Mouse (Mus musculus) lung, embryonic 16.5 days (tissue): ENCODE data around the gene Elmo2. TPM values are rescaled to one million over a fixed set of nuclear protein-coding genes. Genes with fewer than 3 reads are reported as not detected.

Experiments used
- ATAC-seq: fragments of 200-750 bp; cut with Nextera tagmentation; 2 replicates; pipeline ENCODE4 v1.8.0; 2017; ENCODE audit warnings: low read depth, mild to moderate bottlenecking, moderate library complexity
- H3K27ac ChIP-seq: fragments of 300-500 bp; sonication (generic); 2 replicates; pipeline ENCODE4 v1.5.1; 2014; ENCODE audit warnings: mild to moderate bottlenecking, control low read depth, low read length
- H3K27me3 ChIP-seq: fragments of 300-500 bp; sonication (generic); 2 replicates; pipeline ENCODE4 v1.6.1; 2014; ENCODE audit warnings: low read depth, low read length, mixed read lengths; ENCODE audit not compliant: control insufficient read depth, insufficient read depth
- H3K36me3 ChIP-seq: fragments of 300-500 bp; sonication (generic); 2 replicates; pipeline ENCODE4 v1.6.1; 2014; ENCODE audit warnings: low read length; ENCODE audit not compliant: control insufficient read depth, insufficient read depth
- H3K4me1 ChIP-seq: fragments of 300-500 bp; sonication (generic); replicated peaks from 2 replicates; pipeline ENCODE4 v1.6.1; 2014; ENCODE audit warnings: low read length, mixed read lengths; ENCODE audit not compliant: control insufficient read depth, insufficient read depth
- H3K4me2 ChIP-seq: fragments of 300-500 bp; sonication (generic); 2 replicates; pipeline ENCODE4 v1.6.1; 2014; ENCODE audit warnings: low read depth, low read length, control low read depth
- H3K4me3 ChIP-seq: fragments of 300-500 bp; sonication (generic); 2 replicates; pipeline ENCODE4 v1.5.1; 2014; ENCODE audit warnings: mild to moderate bottlenecking, low read length, control low read depth
- H3K9ac ChIP-seq: fragments of 300-500 bp; sonication (generic); 2 replicates; pipeline ENCODE4 v1.6.1; 2014; ENCODE audit warnings: low read length, control low read depth
- H3K9me3 ChIP-seq: fragments of 300-500 bp; sonication (generic); 2 replicates; pipeline ENCODE4 v1.6.1; 2016; ENCODE audit warnings: low read length; ENCODE audit not compliant: control insufficient read depth
- WGBS: fragments of 180-500 bp; shearing (Covaris S2); extraction: QIAGEN DNeasy Blood & Tissue Kit; methylation state at CpG from one replicate; pipeline ENCODE4 v1.1.7; 2014; 5-methylcytosine and 5-hydroxymethylcytosine counted together
- polyA plus RNA-seq: library from polyadenylated mRNA; unstranded; fragments of >200 nt; fragmentation: Nextera tagmentation; extraction: Ambion mirVana; gene quantifications from 2 replicates; pipeline ENCODE4 v1.2.1, GENCODE M21; 2015

Elmo2 gene
- polyA plus RNA-seq, 1 experiment from 2014 or later = 82.8 TPM

GRCm38 (mm10) chr2:165288315-165289031, 37.8 kb downstream of the Elmo2 start:
- ATAC-seq = peak; percentile 81
- Histone ChIP-seq H3K27ac (peak overlapping the region; percentile 86), H3K4me3 (peak overlapping the region; percentile 85), H3K4me2 (peak overlapping the region; percentile 97), H3K9ac (peak overlapping the region; percentile 87), H3K4me1 (peaks cover 21% of the 10 kb centered on the region), H3K27me3 (no peaks in the 10 kb centered on the region), H3K36me3 (peaks cover 31% of the 10 kb centered on the region), H3K9me3 (no peaks in the 10 kb centered on the region)
- WGBS = 45% methylated on average over 18 of the region's 18 CpGs

GRCm38 (mm10) chr2:165287202-165287984, 38.9 kb downstream of the Elmo2 start, which contains the start of gene Slc35c2:
Gene Slc35c2 (minus strand): TSS chr2:165287869.
- no peaks in the 10 kb centered on the region for H3K27me3 ChIP-seq

DNA sequence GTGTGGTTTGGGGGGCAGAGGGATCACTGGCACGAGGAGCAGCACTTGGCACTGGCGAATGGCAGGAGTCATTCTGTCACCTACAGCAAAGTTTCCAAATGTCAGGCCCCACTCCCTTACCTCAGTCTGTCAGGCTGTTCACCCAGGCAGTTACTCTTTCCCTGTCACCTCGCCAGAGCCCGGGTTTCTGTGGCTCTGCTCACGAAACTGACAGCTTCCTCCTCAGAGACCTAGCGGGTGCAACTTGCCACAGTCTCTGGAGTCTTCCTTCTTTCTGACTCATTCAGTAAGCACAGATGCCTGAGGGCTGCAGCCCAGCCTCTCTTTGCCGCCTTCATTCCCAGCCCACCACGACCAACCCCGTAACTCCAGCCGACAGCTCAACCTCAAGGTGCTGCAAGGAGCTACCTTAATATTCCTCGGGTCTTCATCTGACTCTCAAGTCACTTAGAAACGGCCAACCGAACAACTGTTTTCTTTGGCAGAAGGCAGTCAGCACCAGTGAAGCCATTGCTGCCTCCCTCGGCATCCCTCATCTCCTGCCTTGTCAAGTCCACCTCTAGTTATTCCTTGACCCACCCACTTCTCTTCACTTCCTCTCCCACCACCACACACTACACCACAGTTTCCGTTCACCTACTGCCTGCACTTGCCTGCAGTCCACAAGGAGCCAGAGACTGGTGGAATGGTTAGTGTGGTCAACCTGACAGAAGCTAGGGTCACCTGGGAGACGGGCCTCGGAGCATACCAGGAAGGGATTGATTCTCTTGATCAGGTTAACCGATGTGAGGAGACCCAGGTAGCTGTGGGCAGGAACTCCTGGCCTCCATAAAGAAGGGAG, 39.7 kb downstream of the Elmo2 start:
- Histone ChIP-seq H3K4me1 (peaks cover 21% of the 10 kb centered on the region), H3K4me2 (peak overlapping the region; percentile 97), H3K4me3 (peak overlapping the region; percentile 85), H3K9ac (peak overlapping the region; percentile 87), H3K27ac (peak overlapping the region; percentile 86), H3K27me3 (no peaks in the 10 kb centered on the region), H3K9me3 (no peaks in the 10 kb centered on the region), H3K36me3 (peaks cover 18% of the 10 kb centered on the region)
- WGBS = 57% methylated on average over 18 of the region's 18 CpGs
- ATAC-seq = no peak

More at GRCm38 (mm10) chr2:165287202-165287984, 38.9 kb downstream of the Elmo2 start, which contains the start of gene Slc35c2:
- H3K9ac ChIP-seq = peak within 1 kb of the TSS; percentile 87
- WGBS = under 1% methylated on average over 49 of the region's 49 CpGs
- ATAC-seq = peak; percentile 95
- H3K4me3 ChIP-seq = peak within 1 kb of the TSS; percentile 85
- H3K4me1 ChIP-seq = peaks cover 21% of the 10 kb centered on the region
- H3K9me3 ChIP-seq = no peaks in the 10 kb centered on the region
- peaks cover 25% of the 10 kb centered on the region for H3K36me3 ChIP-seq
- H3K4me2 ChIP-seq = peak within 1 kb of the TSS; percentile 97
- H3K27ac ChIP-seq = peak within 1 kb of the TSS; percentile 86

GRCm38 (mm10) chr2:165285621-165286020, 40.7 kb downstream of the Elmo2 start:
- no peak overlapping the region for H3K9ac ChIP-seq
- no peaks in the 10 kb centered on the region for H3K9me3 ChIP-seq
- no peak overlapping the region for H3K4me3 ChIP-seq
- H3K27ac ChIP-seq = no peak overlapping the region
- no peaks in the 10 kb centered on the region for H3K27me3 ChIP-seq
- peaks cover 12% of the 10 kb centered on the region for H3K36me3 ChIP-seq
- 81% methylated on average over 8 of the region's 8 CpGs for WGBS
- no peak overlapping the region for H3K4me2 ChIP-seq
- peaks cover 21% of the 10 kb centered on the region for H3K4me1 ChIP-seq
- ATAC-seq = no peak

DNA sequence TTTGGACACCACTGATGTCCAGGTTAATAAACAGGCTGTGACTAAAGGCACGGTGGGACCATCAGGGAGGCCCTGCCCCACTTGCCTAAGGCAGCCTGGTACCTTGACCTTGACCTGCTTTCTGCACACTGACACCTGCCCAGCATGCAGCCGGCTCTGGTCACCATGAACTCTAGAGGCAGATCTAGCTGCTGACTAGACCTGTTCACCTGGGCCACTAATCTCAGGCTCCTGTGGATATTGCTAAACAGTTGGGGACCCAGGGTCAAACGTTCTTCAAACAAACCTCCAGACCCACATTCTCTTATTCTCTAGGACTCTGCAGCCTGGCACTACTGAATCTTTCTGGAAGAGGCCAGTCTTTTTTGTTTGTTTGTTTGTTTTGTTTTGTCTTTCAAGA, 41.2 kb downstream of the Elmo2 start:
- H3K27ac ChIP-seq = no peak overlapping the region
- ATAC-seq = no peak
- H3K4me3 ChIP-seq = no peak overlapping the region
- peaks cover 21% of the 10 kb centered on the region for H3K4me1 ChIP-seq
- no peak overlapping the region for H3K4me2 ChIP-seq
- no peaks in the 10 kb centered on the region for H3K27me3 ChIP-seq
- WGBS = 70% methylated on average over 3 of the region's 3 CpGs
- H3K9ac ChIP-seq = no peak overlapping the region
- no peaks in the 10 kb centered on the region for H3K9me3 ChIP-seq
- peaks cover 10% of the 10 kb centered on the region for H3K36me3 ChIP-seq

DNA sequence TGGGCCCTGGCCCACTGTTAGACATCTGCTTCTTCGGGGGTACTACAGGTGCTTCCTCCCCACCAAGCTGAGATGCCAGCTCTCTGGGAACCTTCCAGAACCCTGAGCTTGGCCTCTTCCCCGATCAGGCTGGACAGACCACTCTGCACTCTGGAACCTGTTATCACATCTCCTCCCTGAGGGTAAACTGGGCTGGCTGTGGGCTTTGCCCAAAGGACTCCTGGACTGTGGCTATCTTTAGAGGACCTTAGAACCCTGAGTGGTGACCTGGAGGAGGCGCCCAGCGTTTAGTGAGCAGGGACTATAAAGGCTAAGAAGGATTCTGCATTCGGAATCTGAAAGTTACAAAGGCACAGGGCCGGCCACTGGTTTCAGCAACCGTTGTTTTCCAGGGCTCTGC, 41.9 kb downstream of the Elmo2 start:
- Histone ChIP-seq H3K4me3 (no peak overlapping the region), H3K9me3 (no peaks in the 10 kb centered on the region), H3K4me2 (no peak overlapping the region), H3K36me3 (peaks cover 5% of the 10 kb centered on the region; the same call in 1 of the 2 replicates), H3K27me3 (no peaks in the 10 kb centered on the region), H3K27ac (no peak overlapping the region), H3K9ac (no peak overlapping the region), H3K4me1 (peaks cover 21% of the 10 kb centered on the region)
- 90% methylated on average over 7 of the region's 7 CpGs for WGBS
- ATAC-seq = no peak

- no peak for ATAC-seq
- 86% methylated on average over 3 of the region's 3 CpGs for WGBS
- Histone ChIP-seq H3K9me3 (no peaks in the 10 kb centered on the region), H3K9ac (no peak overlapping the region), H3K4me1 (peaks cover 17% of the 10 kb centered on the region), H3K4me3 (no peak overlapping the region), H3K27me3 (no peaks in the 10 kb centered on the region), H3K4me2 (no peak overlapping the region), H3K36me3 (peaks cover 3% of the 10 kb centered on the region; the same call in 1 of the 2 replicates), H3K27ac (no peak overlapping the region)
Measured at GRCm38 (mm10) chr2:165283644-165284043, 42.6 kb downstream of the Elmo2 start.

DNA sequence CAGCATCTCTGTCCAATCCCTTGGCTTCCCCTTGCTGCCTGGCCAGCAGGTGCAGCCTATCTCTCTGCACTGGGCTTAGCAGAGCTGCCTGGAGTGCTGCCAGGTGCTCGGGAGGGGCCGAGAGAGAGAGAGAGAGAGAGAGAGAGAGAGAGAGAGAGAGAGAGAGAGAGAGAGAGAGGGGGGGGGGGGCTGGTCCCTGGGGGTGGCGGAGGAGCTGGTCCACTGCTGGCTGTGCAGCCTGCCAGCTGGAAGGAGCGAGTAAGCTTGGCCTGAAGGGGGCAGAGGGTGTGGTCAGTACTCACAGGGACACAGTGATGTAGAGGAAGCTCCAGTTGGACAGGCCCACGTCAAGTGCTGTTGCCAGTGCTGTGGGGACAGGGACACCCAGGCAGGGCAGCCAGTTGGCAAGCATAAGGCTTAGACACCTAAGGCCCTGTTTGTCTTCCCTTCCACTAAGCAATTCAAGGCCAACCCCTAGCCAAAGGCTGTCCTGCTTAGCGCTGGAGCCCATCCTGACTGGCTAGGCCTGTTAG, 44.4 kb downstream of the Elmo2 start:
- H3K9ac ChIP-seq = no peak overlapping the region
- H3K4me3 ChIP-seq = no peak overlapping the region
- no peaks in the 10 kb centered on the region for H3K27me3 ChIP-seq
- H3K36me3 ChIP-seq = peaks cover 7% of the 10 kb centered on the region
- 59% methylated on average over 3 of the region's 6 CpGs for WGBS
- no peak overlapping the region for H3K27ac ChIP-seq
- peak; percentile 58; the same call in 1 of the 2 replicates for ATAC-seq
- H3K4me2 ChIP-seq = no peak overlapping the region
- peaks cover 7% of the 10 kb centered on the region for H3K4me1 ChIP-seq
- H3K9me3 ChIP-seq = no peaks in the 10 kb centered on the region
